ENCODE assay signal across 18 mouse cellular contexts in the genomic region with DNA sequence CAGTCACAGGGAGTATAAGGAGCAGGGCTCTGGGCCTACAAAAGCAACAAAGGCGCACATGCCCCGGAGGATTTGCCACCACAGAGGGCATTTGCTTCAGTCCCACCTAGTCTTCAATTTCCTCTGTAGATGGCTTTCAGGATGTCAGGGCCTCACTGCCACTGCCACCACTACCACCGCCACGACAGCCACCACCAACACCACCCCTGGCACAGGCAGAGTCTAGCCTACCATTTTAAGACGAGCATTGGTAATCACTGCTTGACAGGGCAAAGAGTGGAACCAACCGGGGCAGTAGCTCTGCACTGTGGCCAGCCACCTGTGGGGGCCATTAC.
DNase-seq lines count a peak whose midpoint lies in the region; ATAC-seq and TF ChIP-seq lines count a peak whose summit lies in the region.
"Had no signal": no experiment of that assay in that cellular context is flagged by ENCODE, and none has a peak within 500 bp of the region (broad histone marks: within the 10 kb centered on the region; RNA-seq: fewer than 3 reads in every experiment).

No protein-coding gene starts in this region.

- no peaks in the 10 kb centered on the region for H3K9me3 ChIP-seq in kidney, embryonic 16.5 days (ENCODE audit: low read length)
- H3K9me3 ChIP-seq in limb, embryonic 10.5 days (replicated peaks): no peaks in the 10 kb centered on the region
- no peaks in the 10 kb centered on the region for H3K9me3 ChIP-seq in stomach, postnatal 0 days (ENCODE audit: control insufficient read depth, low read length)
- H3K9me3 ChIP-seq: G1E; heart, embryonic 12.5 days; neural tube, embryonic 15.5 days had no signal

- no peak for DNase-seq in gastrocnemius, adult 2 months
- DNase-seq in gastrocnemius, adult 18-20 months (ENCODE audit: low spot score): no peak
- no peak for DNase-seq in kidney, postnatal 4 days
- DNase-seq in limb, embryonic 10.5 days (ENCODE audit: low spot score): no peak
- DNase-seq in stomach, postnatal 0 days (ENCODE audit: low spot score): no peak
- DNase-seq: cerebellum, adult 9-11 months; lung, embryonic 14.5 days; right cerebral cortex, adult 18-20 months; thymus, postnatal 14 days had no signal

- H3K36me3 ChIP-seq in kidney, embryonic 16.5 days (ENCODE audit: insufficient read depth, low read length): no peaks in the 10 kb centered on the region
- H3K36me3 ChIP-seq in limb, embryonic 10.5 days: no peaks in the 10 kb centered on the region
- H3K36me3 ChIP-seq in stomach, postnatal 0 days (ENCODE audit: control insufficient read depth, insufficient read depth, low read length): no peaks in the 10 kb centered on the region
- H3K36me3 ChIP-seq: G1E; heart, embryonic 12.5 days; neural tube, embryonic 15.5 days had no signal

- intact Hi-C loops in gastrocnemius, adult 2 months (cut with DNase I): loop anchor here (5.0 kb wide), 3 partner anchors 48 to 497 kb away; no protein-coding TSS in a partner anchor

- no peak overlapping the region for H3K4me2 ChIP-seq in kidney, embryonic 16.5 days (replicated peaks; ENCODE audit: low read depth, low read length)
- H3K4me2 ChIP-seq in stomach, postnatal 0 days (replicated peaks; ENCODE audit: low read depth): no peak overlapping the region
- H3K4me2 ChIP-seq: heart, embryonic 12.5 days; hindbrain, embryonic 14.5 days; lung, embryonic 14.5 days; neural tube, embryonic 15.5 days had no signal

- TF ChIP-seq CTCF in gastrocnemius, adult 2 months (IDR thresholded peaks at IDR 0.05): no peak
- TF ChIP-seq CTCF in stomach, postnatal 0 days (IDR thresholded peaks at IDR 0.05; ENCODE audit: low read depth): no peak

- peaks cover 40% of the 10 kb centered on the region for H3K4me1 ChIP-seq in kidney, embryonic 16.5 days (ENCODE audit: insufficient read depth, low read length)
- peaks cover 87% of the 10 kb centered on the region for H3K4me1 ChIP-seq in limb, embryonic 10.5 days
- H3K4me1 ChIP-seq in stomach, postnatal 0 days (replicated peaks; ENCODE audit: control insufficient read depth, insufficient read depth): peaks cover 5% of the 10 kb centered on the region

- H3K27ac ChIP-seq in gastrocnemius, adult 2 months: peak overlapping the region; percentile 63
- H3K27ac ChIP-seq in kidney, embryonic 16.5 days (ENCODE audit: low read length): peak overlapping the region; percentile 23; the same call in 1 of the 2 replicates
- H3K27ac ChIP-seq in limb, embryonic 10.5 days: peak overlapping the region; percentile 31
- 0 out of 2 replicates have a peak overlapping the region, but pooled peaks have one; percentile 8 for H3K27ac ChIP-seq in stomach, postnatal 0 days (replicated peaks)
- H3K27ac ChIP-seq: hindbrain, embryonic 14.5 days; liver, embryonic 14.5 days; neural tube, embryonic 15.5 days had no signal

- 73% methylated on average over 6 of the region's 6 CpGs for WGBS in kidney, embryonic 16.5 days
- 66% methylated on average over 6 of the region's 6 CpGs for WGBS in limb, embryonic 10.5 days
- WGBS in stomach, postnatal 0 days: 86% methylated on average over 6 of the region's 6 CpGs

- no peak overlapping the region for H3K4me3 ChIP-seq in gastrocnemius, adult 2 months
- no peak overlapping the region for H3K4me3 ChIP-seq in kidney, embryonic 16.5 days (ENCODE audit: low read length)
- H3K4me3 ChIP-seq in limb, embryonic 10.5 days: no peak overlapping the region
- no peak overlapping the region for H3K4me3 ChIP-seq in stomach, postnatal 0 days (ENCODE audit: low read depth, low read length)
- H3K4me3 ChIP-seq: heart, embryonic 12.5 days; neural tube, embryonic 15.5 days had no signal

- no peak for TF ChIP-seq EP300 in stomach, postnatal 0 days (optimal IDR thresholded peaks at IDR 0.05)

- no peak overlapping the region for H3K9ac ChIP-seq in kidney, embryonic 16.5 days (replicated peaks; ENCODE audit: low read length)
- H3K9ac ChIP-seq in stomach, postnatal 0 days (ENCODE audit: low read length): no peak overlapping the region
- H3K9ac ChIP-seq: heart, embryonic 12.5 days; hindbrain, embryonic 14.5 days; liver, embryonic 14.5 days; lung, embryonic 14.5 days; neural tube, embryonic 15.5 days had no signal

- no peaks in the 10 kb centered on the region; the same call in 1 of the 2 replicates for H3K27me3 ChIP-seq in kidney, embryonic 16.5 days (ENCODE audit: insufficient read depth, low read length)
- H3K27me3 ChIP-seq in limb, embryonic 10.5 days (ENCODE audit: low read depth, poor library complexity, severe bottlenecking): peaks cover 32% of the 10 kb centered on the region
- no peaks in the 10 kb centered on the region for H3K27me3 ChIP-seq in stomach, postnatal 0 days (ENCODE audit: control insufficient read depth, insufficient read depth, low read length)
- H3K27me3 ChIP-seq: Patski had no signal

- no peak for ATAC-seq in kidney, embryonic 16.5 days (ENCODE audit: low FRiP score, low TSS enrichment)
- no peak for ATAC-seq in stomach, postnatal 0 days (ENCODE audit: low FRiP score, low TSS enrichment)
- no peak; the same call in 1 of the 2 replicates for ATAC-seq in granulocyte monocyte progenitor cell, adult 5-6 weeks (replicated peaks; ENCODE audit: poor library complexity, severe bottlenecking)
- ATAC-seq: inflammation-experienced regulatory T-cells, adult 6 months had no signal

Comparison
In these comparisons a context has a peak if more than half of its experiments do, and no peak if none do; other contexts are left out.
1. H3K27ac ChIP-seq: peak in every context shown above with its lines; median percentile 63 in gastrocnemius, adult 2 months; 31 in limb, embryonic 10.5 days; 23 in kidney, embryonic 16.5 days; 8 in stomach, postnatal 0 days.